Mouse (Mus musculus): ENCODE measurements at regions not wholly inside any gene's neighbourhood (a gene's known extent, or its start where the extent isn't known, plus 50 kb on each side); places are given as distances from the start of the nearest gene placed in this dataset.

GRCm38 (mm10) chr13:6261458-6261857 lies 286.5 kb upstream of the Pitrm1 start:
- TF ChIP-seq EP300 (IDR thresholded peaks at IDR 0.05; ENCODE audit: low read depth) (no peak), CTCF (IDR thresholded peaks at IDR 0.05; ENCODE audit: low read depth) (no peak)
